Mouse (Mus musculus) thymus, adult 18-20 months (tissue): ENCODE results near the gene Galm.

Experiments
- DNase-seq, 2 experiments: peaks; one replicate each; pipeline ENCODE4 v3.0.0; 2022; ENCODE audit warnings: mixed read lengths in 2 of 2

Galm gene

GRCm38 (mm10) chr17:80127331-80128251, at the start of gene Galm:
Galm (plus strand) TSS chr17:80127471.
- peak; percentile 21 to 51 for DNase-seq

DNA sequence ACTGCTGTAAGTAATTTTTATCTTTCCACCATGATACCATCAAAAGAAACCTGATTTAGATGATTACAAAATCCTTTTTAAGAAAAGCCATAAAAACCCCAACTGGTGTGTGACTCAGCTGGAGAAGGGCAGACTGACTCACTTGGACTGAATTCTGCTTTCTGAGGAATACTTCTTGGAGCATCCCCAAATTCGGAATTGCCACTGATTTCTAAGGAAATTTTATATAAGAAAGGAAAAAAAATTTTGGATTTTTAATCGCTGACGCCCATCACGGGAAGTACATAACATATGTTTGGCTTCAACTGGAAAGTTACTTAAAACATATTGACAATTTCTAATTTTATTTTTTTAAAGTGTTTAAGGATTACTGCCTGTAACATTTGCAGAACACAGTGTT, 48.5 kb upstream of the Galm start:
- no peak for DNase-seq

DNA sequence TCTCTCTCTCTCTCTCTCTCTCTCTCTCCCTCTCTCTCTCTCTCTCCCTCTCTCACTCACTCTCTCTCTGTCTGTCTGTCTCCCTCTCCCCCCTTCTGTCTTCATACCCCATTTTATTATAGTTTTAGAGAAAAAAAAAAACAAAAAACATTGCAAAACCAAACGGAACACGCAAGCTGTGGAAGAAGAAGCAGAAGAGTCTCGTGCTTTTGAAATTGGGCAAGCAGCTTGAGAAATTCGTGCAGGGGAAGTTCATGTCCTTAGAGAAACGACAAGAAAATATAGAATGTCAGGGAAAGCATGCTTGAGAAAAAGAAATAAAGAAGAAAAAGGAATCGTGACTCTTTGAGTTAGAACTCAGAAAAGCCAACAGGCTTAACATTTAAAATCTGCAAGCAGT, 44.0 kb upstream of the Galm start:
- DNase-seq: no peak

- DNase-seq: no peak
Observed at GRCm38 (mm10) chr17:80084424-80084823, 42.8 kb upstream of the Galm start.

- DNase-seq: no peak
Observed at GRCm38 (mm10) chr17:80086591-80086990, 40.7 kb upstream of the Galm start.

DNA sequence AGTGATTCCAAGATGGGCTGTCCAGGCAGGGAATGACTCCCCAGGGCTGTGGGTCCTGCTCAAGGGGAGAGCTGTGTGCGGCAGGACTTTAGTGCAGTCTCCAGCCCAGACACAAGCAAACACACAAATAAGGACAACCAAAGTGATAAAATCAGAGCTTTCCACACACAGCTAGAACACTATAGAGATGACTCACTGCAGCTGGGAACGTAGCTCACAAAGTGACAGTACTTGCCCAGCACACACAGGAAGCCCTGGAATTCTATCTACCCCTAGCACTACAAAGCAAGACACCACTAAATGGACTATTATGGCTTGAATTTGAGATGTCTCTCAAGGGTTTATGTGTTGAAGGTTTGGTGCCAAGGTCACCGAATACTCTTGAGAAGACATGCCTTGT, 39.1 kb upstream of the Galm start:
- DNase-seq: no peak

- DNase-seq: no peak
Observed at GRCm38 (mm10) chr17:80090551-80090950, 36.7 kb upstream of the Galm start.

DNA sequence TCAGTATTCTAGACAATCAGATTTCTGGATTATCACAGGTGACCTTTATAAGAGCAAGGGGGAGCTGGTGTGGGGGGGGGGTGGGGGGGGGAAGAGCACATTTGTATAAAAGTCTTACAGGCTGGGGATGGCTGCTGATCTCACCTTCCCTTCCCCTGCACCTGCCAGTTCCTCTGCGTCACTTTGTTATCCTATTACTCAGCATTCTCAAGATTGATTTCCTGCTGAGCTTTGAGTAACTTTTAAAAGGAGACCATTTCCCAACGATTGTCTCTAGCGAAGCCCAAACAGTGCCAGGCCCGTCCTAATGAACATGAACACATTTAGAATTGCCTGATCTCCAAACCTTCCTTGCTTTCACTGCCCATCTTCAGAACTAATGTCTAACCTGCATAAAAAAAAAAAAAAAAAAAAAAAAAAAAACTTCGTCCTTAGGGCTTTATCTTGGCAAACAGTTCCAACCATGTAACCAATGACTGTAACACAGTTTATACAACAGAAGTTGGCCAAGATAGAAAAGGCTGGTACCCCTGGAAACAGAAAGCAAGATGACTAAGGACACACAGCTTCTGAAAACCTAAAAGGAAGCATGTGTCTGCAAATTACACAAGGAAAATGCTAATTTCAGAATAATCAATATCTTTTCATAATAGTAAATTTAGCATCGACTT, 35.3 kb upstream of the Galm start:
- no peak for DNase-seq

DNA sequence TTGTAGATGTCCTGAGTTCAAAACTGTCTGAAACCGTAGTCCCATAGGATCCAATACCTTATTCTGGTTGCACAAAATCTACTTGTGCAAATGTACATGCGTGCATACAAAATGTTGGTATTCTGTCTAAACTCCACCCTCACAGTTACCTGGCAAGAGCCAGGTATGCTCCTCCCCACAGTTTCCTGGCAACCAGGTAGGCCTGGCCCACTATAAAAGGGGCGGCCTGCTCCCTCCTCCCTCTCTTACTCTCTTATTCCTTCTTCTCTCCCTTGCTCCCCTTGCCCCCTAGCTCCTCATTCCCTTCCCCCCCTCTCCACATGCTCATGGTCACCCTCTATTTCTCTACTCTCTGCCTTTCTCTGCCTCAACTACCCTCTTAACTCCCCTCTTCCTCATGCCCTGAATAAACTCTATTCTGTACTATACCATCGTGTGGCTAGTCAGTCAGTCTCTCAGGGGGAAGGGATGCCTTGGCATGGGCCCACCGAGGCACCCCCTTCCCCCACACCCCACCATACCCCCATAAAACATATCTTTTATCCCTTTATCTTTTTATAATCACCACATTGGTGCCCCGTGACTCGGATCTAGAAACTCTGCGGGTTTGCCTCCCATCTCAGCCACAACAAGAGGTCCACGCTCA, 31.9 kb upstream of the Galm start:
- DNase-seq: no peak

GRCm38 (mm10) chr17:80096043-80096719, 31.1 kb upstream of the Galm start:
- DNase-seq: peak; percentile 13 to 14

DNA sequence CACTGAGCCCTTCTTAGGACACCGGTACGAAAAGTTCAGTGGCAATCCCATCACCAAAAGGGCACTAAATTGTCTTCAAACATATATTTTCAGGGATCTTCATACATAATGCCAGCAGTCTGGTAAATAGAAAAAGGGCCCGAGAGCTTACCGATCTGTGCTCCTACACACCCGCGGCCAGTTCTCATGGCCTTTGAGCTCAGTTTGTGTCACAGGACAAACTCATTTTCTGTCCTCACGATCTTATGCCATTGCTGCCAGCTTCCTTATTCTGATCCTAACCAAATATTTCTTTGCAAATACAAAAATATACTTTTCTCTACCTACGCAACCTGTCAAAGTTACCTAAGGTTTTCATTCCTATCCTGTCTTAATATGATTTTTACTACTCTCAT, 30.6 kb upstream of the Galm start:
- DNase-seq: no peak

- no peak for DNase-seq
Observed at GRCm38 (mm10) chr17:80097221-80097620, 30.1 kb upstream of the Galm start.

GRCm38 (mm10) chr17:80099823-80100222, 27.4 kb upstream of the Galm start:
- DNase-seq: no peak

DNA sequence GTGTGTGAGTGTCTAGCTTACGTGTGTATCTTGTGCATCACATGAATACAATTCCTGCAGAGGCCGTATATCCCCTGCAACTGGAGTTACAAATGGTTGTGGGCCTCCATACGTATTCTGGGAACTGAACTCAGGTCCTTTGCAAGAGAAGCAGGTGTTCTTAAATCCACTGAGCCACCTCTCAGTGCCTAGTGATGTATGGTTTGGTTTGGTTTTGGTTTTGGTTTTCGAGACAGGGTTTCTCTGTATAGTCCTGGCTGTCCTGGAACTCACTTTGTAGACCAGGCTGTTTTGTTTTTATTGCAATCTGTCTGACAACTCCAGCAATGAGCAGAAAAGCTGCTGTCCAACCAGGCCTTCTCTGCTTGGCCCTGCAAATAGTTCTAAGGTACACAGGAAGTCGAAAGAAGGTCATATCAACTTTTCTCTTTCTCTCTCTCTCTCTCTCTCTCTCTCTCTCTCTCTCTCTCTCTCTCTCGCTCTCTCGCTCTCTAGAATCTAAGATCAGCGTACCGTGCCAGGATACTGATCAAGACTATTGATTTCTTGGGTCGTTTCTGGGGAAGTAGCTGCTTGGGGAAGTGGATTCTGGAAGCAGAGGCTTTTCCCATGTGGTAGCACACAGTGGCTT, 21.8 kb upstream of the Galm start:
- no peak for DNase-seq

- DNase-seq: peak in 1 of 2 experiments; percentile 28
Observed at GRCm38 (mm10) chr17:80112665-80113305, 14.5 kb upstream of the Galm start.

GRCm38 (mm10) chr17:80113468-80113867, 13.8 kb upstream of the Galm start:
- no peak for DNase-seq

- DNase-seq: no peak
Observed at GRCm38 (mm10) chr17:80120396-80120795, 6.9 kb upstream of the Galm start.

- no peak for DNase-seq
Observed at GRCm38 (mm10) chr17:80121833-80122232, 5.4 kb upstream of the Galm start.

DNA sequence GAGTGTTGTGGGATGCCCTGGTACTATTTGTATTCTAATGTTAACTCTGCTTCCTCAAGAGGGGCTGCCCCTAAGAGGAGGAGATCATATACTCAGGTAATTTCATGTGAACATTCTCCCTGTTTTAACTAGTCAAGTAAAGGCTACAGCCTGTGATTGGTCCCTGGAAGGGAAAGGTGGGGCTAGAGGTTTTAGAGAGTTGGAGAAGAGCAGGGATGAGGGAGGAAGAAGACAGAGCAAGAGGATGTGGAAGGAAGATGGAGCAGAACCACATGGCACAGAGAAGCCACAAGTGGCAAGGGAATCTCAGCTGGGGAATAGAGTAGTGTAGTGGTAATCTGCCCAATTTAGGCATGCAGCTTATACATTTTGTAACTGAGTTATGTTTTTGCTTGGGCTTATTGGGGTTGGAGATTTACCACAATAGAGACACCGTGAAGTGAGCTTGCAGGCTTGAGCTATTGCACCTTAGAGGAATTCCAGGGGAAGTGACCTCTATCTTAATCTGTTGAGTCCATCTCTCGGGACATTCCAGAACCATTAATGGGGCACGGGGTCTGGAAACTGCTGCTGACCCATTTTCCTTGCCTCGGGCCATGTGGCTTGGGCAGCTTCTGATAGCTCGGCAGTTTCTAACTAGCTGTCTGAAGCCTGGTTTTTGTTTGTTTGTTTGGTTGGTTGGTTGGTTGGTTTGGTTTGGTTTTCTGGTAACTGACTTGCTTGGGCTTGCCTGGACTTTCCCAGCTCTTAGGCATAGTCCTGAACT, 2.1 kb upstream of the Galm start:
- DNase-seq: no peak

DNA sequence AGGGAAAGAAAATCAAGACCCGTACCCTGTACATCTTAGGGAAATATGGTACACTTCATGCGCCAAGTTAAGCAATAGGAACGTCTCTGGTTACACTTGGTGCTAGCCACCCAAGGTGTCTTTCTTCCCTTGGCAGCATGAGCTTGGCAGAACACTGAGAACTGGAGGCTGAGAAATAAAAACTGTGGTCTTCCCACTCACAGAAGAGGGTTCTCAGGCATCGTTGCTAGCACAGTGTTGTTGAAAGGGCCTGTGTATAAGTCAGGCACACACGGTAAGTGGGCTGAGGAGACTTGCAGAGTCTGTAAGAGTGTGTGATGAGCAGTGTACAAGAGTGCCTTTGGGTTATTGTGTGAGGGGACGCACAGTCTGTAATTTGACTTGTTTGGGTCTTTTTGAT, 1.1 kb upstream of the Galm start:
- DNase-seq: no peak

DNA sequence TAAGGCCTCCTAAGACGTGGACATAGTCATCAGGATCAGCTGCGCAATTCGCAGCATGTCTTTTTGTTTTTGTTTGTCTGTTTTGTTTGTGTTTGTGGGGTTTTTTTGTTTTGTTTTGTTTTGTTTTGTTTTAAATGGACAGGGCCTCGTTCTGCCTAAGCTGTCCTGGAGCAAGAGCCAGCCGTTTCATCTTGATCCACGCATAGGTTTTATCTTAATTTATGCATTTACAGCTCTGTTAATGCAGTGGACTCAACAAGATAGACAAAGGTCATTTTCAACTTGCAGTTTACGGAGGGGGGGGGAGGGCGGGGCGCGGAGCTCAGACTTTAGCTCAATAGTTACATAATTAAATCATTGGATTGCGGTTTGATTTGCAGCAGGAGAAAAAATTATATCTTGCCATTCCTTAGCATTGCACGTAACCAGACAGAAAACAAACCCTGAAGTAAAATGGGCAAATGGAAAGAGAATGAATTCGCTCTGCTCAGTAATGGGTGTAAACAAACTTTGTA, 1.3 kb downstream of the Galm start:
- DNase-seq: no peak
